Mouse (Mus musculus): ENCODE data around the gene Arhgdig. TPM values are rescaled to one million over a fixed set of nuclear protein-coding genes. Genes with fewer than 3 reads are reported as not detected.
"Not testable (repeated sequence)": the region's sequence is repeated elsewhere in the genome, so short reads cannot be mapped to it uniquely, and the experiment has no call there.

Arhgdig gene
- total RNA-seq, 2 experiments from 2014 or later = 3.7 to 4.2 TPM

DNA sequence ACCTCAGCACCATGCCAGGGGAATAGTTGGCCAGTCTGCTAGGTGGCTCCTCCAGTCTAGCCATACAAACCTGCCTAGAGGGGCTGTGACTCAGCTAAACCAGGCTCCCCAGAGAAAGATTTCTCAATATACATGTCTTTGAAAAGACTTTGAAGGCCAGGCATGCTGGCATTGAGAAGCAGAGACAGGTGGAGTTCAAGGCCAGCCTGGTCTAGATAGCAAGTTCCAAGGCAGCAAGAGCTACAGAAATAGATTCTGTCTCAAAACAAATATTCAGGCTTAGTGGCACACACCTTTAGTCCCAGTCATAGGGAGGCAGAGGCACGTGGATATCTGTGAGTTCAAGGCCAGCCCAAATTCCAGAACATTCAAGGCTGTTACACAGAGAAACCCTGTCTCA lies 1.2 kb downstream of the Arhgdig start:
- DNase-seq (ENCODE audit: low spot score in 2 of 2) = no peak

DNA sequence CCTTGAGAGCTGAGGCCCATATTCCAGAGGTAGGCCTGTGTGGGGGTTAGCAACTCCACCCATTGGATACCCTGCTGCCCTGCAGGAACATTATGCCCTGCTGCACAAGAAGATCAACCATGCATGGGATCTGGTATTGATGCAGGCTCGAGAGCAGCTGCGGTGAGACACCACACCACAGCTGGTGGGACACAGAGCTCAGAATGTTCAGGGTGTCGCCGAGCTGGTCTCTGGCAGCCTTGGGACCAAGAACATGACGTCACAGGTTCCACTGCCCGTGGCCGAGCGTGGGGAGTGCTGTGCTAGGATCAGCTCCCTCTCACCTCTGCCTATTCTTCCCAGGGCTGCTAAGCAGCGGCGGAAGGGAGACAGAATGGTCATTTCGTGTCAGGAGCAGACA lies 2.8 kb downstream of the Arhgdig start:
- DNase-seq (ENCODE audit: low spot score in 2 of 2) = no peak

DNA sequence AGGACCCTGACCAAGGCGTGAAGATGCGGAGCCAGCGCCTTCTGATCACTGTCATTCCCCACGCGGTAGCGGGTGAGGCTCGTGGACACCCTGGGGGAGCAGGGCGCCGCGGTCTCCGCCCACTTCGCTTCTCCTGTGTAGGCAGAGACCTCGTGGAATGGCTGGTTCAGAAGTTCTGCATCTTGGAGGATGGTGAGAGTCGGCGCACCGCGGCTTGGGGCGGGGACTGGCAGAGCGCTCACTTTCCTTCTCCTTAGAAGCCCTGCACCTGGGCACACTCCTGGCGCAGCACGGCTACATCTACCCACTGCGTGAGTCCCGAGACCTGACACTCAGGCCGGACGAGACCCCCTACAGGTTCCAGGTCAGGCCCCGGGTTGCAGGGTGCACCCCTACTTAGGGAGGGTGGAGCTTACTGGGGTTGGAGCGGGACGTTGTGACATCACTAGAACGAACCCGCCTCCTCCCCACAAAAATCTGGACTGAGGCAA lies 4.2 kb downstream of the Arhgdig start:
- no peak for DNase-seq (ENCODE audit: low spot score in 2 of 2)

DNA sequence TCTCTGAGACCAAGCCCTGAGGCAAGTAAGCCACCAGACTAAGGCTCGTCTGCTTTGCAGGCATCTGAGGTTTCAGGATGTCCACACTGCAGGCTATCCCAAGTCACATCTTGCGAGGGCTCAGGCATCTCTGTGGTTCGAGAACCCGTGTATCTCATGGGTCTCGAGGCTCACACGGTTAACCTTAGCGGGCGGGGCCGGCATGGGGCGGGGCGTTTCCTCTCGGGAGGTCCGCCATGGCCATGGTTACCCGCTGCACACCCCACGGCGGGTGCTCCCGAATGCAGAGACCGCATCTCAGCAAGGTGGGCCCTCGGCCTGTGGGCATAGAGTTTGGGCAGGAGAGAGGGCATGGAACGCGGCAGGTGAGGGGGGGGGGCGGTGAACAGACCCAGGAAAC lies 4.8 kb downstream of the Arhgdig start, which contains the start of gene Rgs11:
Gene Rgs11, plus strand, starts transcription at position 215 of the 400 bp plus-strand sequence.
- no peak for DNase-seq (ENCODE audit: low spot score in 2 of 2)

DNA sequence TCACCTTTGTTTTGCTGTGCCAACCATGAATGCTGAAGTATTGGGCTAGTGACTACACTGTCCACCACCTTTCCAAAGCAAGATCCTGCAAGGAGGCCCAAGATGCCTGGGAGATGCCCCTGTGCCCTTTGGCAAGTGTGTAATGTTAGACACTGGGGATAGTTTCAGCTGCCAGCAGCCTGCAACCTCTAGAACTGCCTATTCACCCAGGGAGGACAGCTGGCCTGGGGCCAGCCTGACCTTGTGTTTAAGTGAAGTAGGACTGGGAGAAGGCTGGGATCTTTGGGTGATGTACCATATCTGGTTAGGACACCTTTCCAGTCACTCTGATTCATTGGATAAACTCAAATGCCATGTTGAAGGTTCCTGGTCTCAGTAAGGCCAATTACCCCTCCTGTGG lies 5.6 kb downstream of the Arhgdig start:
- DNase-seq (ENCODE audit: low spot score in 2 of 2) = no peak

DNA sequence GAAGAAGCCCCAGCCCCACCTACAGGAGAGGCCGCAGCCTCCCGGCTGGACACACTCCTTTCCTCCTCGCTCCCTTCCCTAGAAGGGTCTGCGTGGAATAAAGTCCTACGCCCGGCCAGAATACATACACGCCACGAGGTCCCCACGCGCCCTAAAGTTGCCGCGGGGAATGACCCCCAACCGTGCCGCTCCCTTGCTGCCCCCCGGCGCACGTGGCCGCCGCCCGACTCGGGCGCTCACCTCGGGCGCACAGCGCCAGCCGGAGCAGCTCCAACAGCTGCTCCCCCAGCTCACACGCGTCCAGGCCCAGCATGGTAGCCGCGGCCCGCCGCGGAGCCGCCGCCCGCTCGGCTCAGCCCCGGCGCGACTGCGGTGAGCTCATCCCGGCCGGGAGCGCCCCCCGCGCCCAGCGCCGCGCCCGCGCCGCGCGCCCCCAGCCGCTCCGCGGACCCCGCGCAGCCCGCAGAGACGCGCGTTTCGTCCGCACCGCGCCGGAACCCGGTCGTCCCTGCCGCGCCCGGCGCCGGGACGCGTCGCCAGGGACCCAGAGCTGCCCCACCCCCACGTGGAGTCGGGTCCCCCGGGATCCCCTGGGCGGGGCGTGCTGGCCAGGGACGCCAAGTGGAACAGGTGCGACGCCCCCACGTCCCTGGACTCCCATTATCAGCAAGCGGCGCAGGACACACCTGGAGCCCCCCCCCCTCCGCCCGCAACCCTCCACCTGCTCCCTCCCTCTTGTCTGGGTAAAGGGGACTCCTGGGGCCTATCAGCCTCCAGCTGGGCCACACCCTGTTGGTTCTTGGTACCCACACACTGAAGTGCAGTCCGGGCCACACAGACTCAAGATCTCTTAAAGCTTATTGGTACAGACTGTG lies 6.5 kb downstream of the Arhgdig start:
- DNase-seq (ENCODE audit: low spot score in 2 of 2) = no peak

DNA sequence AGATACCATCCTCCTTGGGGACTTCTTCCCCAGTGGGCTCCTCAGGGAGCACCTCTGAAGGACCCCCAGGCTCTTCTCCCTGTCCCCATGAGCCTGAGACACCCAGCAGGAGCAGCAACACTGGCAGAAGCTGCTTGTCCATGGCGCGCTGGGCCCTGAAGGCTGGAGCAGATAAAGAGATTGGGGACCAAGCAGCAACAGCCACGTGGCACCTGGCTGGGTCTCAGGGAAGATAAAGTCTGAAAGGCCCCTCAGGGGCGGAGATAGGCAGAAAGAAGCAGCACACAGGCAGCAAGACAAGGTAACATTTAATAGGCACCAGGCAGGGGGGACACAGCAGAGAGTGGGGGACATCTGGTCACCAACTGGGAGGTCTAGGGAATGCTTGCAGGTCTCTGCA lies 8.7 kb downstream of the Arhgdig start, which contains the start of gene Pdia2:
Gene Pdia2, minus strand, starts transcription at position 196 of the 400 bp plus-strand sequence.
- no peak for DNase-seq (ENCODE audit: low spot score in 2 of 2)

DNA sequence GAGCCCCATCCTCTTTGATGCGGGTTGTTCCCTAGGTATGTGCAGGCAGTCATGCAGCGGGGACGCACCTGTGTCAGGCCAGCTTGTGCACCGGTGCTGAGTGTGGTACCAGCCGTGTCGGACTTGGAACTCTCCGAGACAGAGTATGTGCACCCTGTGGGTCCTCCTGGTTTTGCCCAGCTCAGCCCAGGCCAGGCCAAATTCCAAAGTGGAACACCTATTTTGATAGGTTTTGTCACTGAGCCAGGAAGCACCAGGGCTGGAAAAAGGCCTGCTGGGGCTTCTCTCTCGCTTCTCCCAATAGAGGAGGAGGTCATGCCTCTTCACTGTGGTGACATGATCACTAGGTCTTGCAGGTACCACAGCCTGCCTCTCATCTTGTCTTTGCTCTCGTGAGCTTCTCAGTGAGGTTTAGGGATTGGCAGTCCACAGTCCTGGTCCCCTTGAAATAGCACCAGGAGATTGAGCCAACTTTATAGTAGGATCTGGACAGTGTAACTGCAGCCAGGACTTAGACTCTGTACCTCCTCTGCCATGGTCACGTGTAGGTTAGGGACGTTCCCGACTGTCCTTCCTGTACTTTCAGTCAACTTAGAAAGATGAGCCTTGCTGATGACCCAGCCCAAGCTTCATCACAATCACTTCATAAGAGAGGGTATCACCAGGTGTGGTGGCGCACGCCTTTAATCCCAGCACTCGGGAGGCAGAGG lies 14.9 kb downstream of the Arhgdig start:
- no peak for DNase-seq (ENCODE audit: low spot score in 2 of 2)

DNA sequence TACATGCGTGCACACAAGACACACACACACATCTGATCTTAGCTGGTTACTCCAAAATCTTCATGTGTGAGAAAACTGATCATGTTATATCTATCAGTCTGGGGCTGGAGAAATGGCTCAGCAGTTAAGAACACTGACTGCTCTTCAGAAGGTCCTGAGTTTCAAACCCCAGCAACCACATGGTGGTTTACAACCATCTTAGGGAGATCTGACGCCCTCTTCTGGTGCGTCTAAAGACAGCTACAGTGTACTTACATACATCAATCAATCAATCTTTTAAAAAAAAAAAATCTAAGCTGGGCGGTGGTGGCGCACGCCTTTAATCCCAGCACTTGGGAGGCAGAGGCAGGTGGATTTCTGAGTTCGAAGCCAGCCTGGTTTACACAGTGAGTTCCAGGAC lies 16.1 kb downstream of the Arhgdig start:
- not testable (repeated sequence) for DNase-seq (ENCODE audit: low spot score in 2 of 2)

DNA sequence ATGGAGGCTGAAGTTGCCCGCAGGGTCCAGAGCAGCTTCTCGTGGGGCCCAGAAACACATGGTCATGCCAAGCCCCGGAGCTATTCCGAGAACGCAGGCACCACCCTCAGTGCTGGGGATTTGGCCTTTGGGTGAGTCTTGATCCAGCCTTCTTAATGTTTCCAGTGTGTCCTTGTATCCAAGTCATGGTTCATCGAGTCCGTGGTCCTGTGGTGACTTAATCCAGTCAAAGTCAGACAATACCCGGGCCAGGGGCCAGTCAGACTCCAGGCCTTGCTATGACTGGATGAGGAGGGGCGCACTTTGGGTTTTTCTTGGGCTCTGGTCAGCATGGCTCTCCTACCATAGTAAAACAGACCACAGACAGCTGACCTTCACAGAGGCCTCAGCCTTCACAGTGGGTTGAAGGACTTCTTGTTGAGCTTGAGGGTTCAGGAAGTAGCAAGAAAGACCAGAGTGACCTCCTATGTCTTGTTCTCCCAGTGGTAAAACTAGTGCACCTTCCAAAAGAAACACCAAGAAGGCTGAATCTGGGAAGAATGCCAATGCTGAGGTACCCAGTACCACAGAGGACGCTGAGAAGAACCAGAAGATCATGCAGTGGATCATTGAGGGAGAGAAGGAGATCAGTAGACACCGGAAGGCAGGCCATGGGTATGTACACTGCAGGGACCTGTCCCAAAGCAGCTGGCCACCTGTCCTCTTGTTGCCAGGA lies 19.3 kb downstream of the Arhgdig start:
- no peak for DNase-seq (ENCODE audit: low spot score in 2 of 2)

DNA sequence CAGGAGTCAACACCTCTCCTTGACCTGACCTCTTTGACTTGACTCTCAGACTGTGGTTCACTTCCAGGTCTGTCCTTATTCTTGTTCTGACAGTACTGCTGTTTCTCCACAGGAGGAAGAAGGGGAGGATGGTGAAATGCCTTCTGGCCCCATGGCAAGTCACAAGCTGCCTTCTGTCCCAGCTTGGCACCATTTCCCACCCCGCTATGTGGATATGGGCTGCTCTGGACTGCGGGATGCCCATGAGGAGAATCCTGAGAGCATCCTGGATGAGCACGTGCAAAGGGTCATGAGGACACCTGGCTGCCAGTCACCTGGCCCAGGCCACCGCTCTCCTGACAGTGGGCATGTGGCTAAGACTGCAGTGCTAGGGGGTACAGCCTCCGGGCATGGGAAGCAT lies 20.0 kb downstream of the Arhgdig start:
- DNase-seq (ENCODE audit: low spot score in 2 of 2) = no peak

DNA sequence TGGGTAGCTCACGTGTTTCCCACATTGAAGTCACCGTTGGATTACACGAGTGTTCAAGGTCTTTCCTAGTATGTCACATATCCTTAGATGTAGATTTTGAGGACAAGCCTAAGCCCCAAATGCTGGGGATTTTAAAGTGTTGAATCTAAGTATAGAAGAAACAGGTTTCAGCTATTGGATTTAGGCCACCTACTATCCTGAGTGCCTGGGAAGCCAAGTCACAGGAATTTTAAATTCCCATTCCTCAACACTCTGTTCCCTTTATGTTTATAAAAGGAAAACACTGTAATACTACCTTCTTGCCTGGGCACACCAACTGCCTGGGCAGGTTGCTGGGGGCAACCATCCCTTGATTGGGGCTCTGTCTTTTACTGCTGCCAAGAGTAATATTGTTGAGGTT lies 26.4 kb downstream of the Arhgdig start:
- no peak for DNase-seq (ENCODE audit: low spot score in 2 of 2)

DNA sequence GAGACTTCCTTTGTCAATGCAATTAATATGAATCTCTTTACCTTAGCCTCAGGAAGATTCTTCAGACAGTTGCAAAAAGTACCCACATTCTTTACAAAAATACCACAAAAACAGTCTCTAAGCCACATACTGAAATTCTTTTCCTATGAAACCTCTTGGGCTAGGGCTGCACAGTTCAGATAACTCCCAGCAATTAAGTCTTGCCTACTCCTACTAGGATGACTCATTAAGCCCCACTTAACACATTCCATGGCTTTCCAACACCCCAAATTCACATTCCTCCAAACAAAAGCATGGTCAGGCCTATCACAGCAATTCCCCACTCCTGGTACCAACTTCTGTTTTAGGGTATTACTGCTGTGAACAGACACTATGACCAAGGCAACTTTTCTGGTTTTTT lies 29.0 kb downstream of the Arhgdig start:
- no peak for DNase-seq (ENCODE audit: low spot score in 2 of 2)

DNA sequence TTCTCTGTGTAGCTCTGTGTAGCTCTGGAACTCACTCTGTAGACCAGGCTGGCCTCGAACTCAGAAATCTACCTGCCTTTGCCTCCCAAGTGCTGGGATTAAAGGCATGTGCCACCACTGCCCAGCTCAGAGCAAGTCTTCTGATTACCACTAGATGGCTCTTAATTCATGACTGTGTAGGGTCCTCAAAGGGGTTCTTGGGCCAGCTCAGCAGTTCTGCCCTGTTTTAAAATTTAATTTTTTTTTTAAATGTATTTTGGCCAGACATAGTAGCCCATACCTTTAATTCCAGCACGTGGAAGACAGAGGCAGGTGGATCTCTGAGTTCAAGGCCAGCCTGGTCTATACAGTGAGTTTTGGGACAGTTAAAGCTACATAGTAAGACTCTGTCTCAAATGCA lies 32.3 kb downstream of the Arhgdig start:
- not testable (repeated sequence) for DNase-seq (ENCODE audit: low spot score in 2 of 2)

DNA sequence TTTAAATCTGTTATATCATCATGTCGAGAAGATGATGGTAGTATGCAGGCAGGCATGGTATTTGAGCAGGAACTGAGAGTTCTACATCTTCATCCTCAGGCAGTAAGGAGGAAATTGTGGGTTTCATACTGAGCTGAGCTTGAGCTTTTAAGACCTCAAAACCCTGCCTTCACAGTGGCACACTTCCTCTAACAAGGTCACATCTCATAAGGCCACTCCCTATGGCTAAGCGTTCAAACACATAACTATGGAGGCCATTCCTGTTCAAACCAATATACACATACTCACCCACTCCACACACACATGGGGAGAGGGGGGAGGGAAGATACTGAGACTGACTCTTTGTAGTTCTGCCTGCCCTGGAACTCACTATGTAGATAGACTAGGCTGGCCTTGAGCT lies 39.5 kb downstream of the Arhgdig start:
- no peak for DNase-seq (ENCODE audit: low spot score in 2 of 2)

DNA sequence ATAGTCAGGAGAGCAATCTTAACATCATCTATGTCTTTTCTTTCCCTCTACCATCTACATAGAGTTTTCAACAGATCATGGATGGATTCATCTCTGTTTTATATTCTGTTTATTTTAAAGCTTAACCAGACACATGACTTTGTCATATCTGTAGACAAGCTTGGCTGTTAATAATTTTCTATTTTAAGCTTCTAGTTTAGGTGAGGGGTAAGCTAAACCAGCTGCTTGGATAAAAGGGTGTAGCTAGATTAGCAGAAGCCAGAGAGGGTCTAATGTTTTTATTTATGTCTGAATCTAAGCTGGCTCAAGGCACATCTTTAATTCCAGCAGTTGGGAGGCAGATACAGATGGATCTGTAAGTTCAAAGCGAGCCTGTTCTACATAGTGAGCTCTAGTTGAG lies 44.9 kb downstream of the Arhgdig start:
- DNase-seq (ENCODE audit: low spot score in 2 of 2) = no peak

DNA sequence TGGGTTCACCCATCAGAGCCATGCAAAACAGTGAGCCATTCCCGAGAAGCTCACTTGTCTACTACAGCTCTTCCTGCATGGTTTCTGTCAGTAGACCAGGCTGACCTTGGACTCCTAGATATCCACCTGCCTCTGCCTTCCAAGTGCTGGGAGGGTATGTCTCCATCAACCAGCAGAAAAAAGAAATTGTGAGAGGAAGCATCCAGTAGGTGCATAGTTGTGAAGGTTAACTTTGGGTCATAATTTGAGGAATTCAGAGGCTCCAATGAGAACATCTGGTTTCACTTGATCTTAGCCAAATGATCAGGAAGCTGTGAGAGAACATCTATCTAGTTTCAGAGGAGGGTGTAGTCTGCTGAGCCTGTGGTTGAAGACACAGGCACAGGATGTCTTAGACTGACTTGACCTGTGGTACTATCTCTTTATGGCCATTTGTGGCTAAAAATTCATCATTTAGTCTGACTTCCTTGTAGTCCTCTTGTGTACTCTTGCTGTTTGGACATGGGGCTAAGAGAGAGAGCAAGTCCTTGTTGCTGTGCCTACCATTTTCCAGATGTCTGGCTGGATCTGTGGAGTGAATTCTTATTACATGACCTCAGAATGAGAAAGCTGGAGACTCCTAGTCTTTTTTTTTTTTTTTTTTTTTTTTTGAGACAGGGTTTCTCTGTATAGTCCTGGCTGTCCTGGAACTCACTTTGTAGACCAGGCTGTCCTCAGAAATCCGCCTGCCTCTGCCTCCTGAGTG lies 55.5 kb downstream of the Arhgdig start:
- no peak for DNase-seq (ENCODE audit: low spot score in 2 of 2)

Data from gastrocnemius, postnatal 4 days (tissue).